Mouse (Mus musculus) liver, postnatal 0 days (tissue): ENCODE measurements around the gene Gm10277. TPM values are rescaled to one million over a fixed set of nuclear protein-coding genes. Genes with fewer than 3 reads are reported as not detected.

Experiments used
- ATAC-seq: fragments of 200-750 bp; cut with Nextera tagmentation; 2 replicates; pipeline ENCODE4 v1.8.0; 2017; ENCODE audit warnings: mild to moderate bottlenecking, moderate library complexity
- DNase-seq: peaks from one replicate; pipeline ENCODE4 v3.0.0-alpha.2; 2016
- H3K27ac ChIP-seq: fragments of 300-500 bp; sonication (generic); 2 replicates; pipeline ENCODE4 v1.5.1; 2014; ENCODE audit warnings: antibody characterized with exemption, moderate library complexity, mild to moderate bottlenecking, low read depth
- H3K27me3 ChIP-seq: fragments of 300-500 bp; sonication (generic); 2 replicates; pipeline ENCODE4 v1.6.1; 2014; ENCODE audit warnings: low read length, control low read depth, mixed read lengths; ENCODE audit not compliant: insufficient read depth
- H3K36me3 ChIP-seq: fragments of 300-500 bp; sonication (generic); replicated peaks from 2 replicates; pipeline ENCODE4 v1.6.1; 2014; ENCODE audit warnings: mild to moderate bottlenecking, control low read depth, low read length, moderate library complexity, mixed read lengths; ENCODE audit not compliant: insufficient read depth
- H3K4me1 ChIP-seq: fragments of 300-500 bp; sonication (generic); 2 replicates; pipeline ENCODE4 v1.6.1; 2014; ENCODE audit warnings: antibody characterized with exemption, mild to moderate bottlenecking, control low read depth; ENCODE audit not compliant: insufficient read depth
- H3K4me2 ChIP-seq: fragments of 300-500 bp; sonication (generic); 2 replicates; pipeline ENCODE4 v1.6.1; 2014; ENCODE audit warnings: low read depth, mild to moderate bottlenecking, low read length, moderate library complexity, mixed read lengths
- H3K4me3 ChIP-seq: fragments of 300-500 bp; sonication (generic); 2 replicates; pipeline ENCODE4 v1.5.1; 2014; ENCODE audit warnings: low read depth, low read length
- H3K9ac ChIP-seq: fragments of 300-500 bp; sonication (generic); replicated peaks from 2 replicates; pipeline ENCODE4 v1.6.1; 2014; ENCODE audit warnings: mild to moderate bottlenecking, moderate library complexity
- H3K9me3 ChIP-seq: fragments of 300-500 bp; sonication (generic); 2 replicates; pipeline ENCODE4 v1.6.1; 2016; ENCODE audit warnings: mild to moderate bottlenecking, control low read depth, low read length, mixed read lengths
- CTCF ChIP-seq: sonication (generic); IDR thresholded peaks from 2 replicates; pipeline ENCODE4 v1.5.1; 2016; ENCODE audit warnings: antibody characterized with exemption, low read depth
- EP300 ChIP-seq: IDR thresholded peaks from 2 replicates; pipeline ENCODE4 v1.6.1; 2016; ENCODE audit warnings: antibody characterized with exemption, low read depth, mild to moderate bottlenecking
- WGBS: fragments of 180-500 bp; shearing (Covaris S2); extraction: QIAGEN DNeasy Blood & Tissue Kit; methylation state at CpG from one replicate; pipeline ENCODE4 v1.1.7; 2014; ENCODE audit not compliant: insufficient replicate concordance; 5-methylcytosine and 5-hydroxymethylcytosine counted together
- polyA plus RNA-seq: library from polyadenylated mRNA; unstranded; fragments of >200 nt; fragmentation: Nextera tagmentation; extraction: Ambion mirVana; gene quantifications from 2 replicates; pipeline ENCODE4 v1.2.1, GENCODE M21; 2015

Gm10277 gene
- polyA plus RNA-seq, 1 experiment from 2014 or later, result 0.31 TPM

GRCm38 (mm10) chr11:77746652-77747051, 40.9 kb downstream of the Gm10277 start:
- Histone ChIP-seq H3K27ac (no peak overlapping the region), H3K4me1 (no peaks in the 10 kb centered on the region; the same call in 1 of the 2 replicates)

GRCm38 (mm10) chr11:77743966-77744365, 43.6 kb downstream of the Gm10277 start:
- no peak overlapping the region for H3K4me2 ChIP-seq
- H3K4me3 ChIP-seq, result no peak overlapping the region
- no peaks in the 10 kb centered on the region for H3K4me1 ChIP-seq
- WGBS, result 34% methylated on average over 6 of the region's 6 CpGs
- H3K36me3 ChIP-seq, result no peaks in the 10 kb centered on the region
- no peak overlapping the region for H3K27ac ChIP-seq
- no peaks in the 10 kb centered on the region for H3K27me3 ChIP-seq
- TF ChIP-seq CTCF (peak; percentile 65), EP300 (no peak)
- H3K9me3 ChIP-seq, result no peaks in the 10 kb centered on the region
- no peak overlapping the region for H3K9ac ChIP-seq
- ATAC-seq (no peak), DNase-seq (peak; percentile 59)

More at GRCm38 (mm10) chr11:77746652-77747051, 40.9 kb downstream of the Gm10277 start:
- WGBS, result 64% methylated on average over 4 of the region's 4 CpGs
- ATAC-seq (no peak), DNase-seq (no peak)
- TF ChIP-seq EP300, result no peak
- no peak for TF ChIP-seq CTCF
- no peaks in the 10 kb centered on the region for H3K27me3 ChIP-seq
- no peaks in the 10 kb centered on the region for H3K36me3 ChIP-seq
- no peak overlapping the region for H3K4me2 ChIP-seq
- H3K9me3 ChIP-seq, result no peaks in the 10 kb centered on the region
- no peak overlapping the region for H3K4me3 ChIP-seq
- H3K9ac ChIP-seq, result no peak overlapping the region

- Histone ChIP-seq H3K27ac (no peak overlapping the region), H3K9ac (no peak overlapping the region), H3K9me3 (no peaks in the 10 kb centered on the region), H3K27me3 (no peaks in the 10 kb centered on the region), H3K36me3 (no peaks in the 10 kb centered on the region), H3K4me3 (no peak overlapping the region), H3K4me2 (no peak overlapping the region), H3K4me1 (no peaks in the 10 kb centered on the region)
- TF ChIP-seq CTCF (no peak), EP300 (no peak)
- 68% methylated on average over 7 of the region's 7 CpGs for WGBS
- DNase-seq, result no peak
- ATAC-seq, result no peak
Observed at GRCm38 (mm10) chr11:77738555-77738954, 49.0 kb downstream of the Gm10277 start.

- Histone ChIP-seq H3K4me1 (no peaks in the 10 kb centered on the region), H3K4me2 (no peak overlapping the region), H3K9ac (no peak overlapping the region), H3K27ac (no peak overlapping the region), H3K4me3 (no peak overlapping the region), H3K36me3 (no peaks in the 10 kb centered on the region), H3K9me3 (no peaks in the 10 kb centered on the region), H3K27me3 (no peaks in the 10 kb centered on the region)
- TF ChIP-seq CTCF, result peak; percentile 97
- no peak for TF ChIP-seq EP300
- WGBS, result 1% methylated on average over 6 of the region's 6 CpGs
- DNase-seq (peak; percentile 86), ATAC-seq (no peak)
Observed at GRCm38 (mm10) chr11:77737289-77737688, 50.3 kb downstream of the Gm10277 start.

Other genes starting within 250 kb of the Gm10277 start
- 4.8 and 5.0 TPM in 2 replicates for gene Taok1, start 179.9 kb downstream of the Gm10277 start, polyA plus RNA-seq
- gene Nufip2, start 101.6 kb downstream of the Gm10277 start, polyA plus RNA-seq, result 2.0 and 2.4 TPM in 2 replicates
- gene Cryba1, start 62.5 kb downstream of the Gm10277 start, polyA plus RNA-seq, result not detected in 2 replicates
- 10.4 and 10.5 TPM in 2 replicates for gene Myo18a, start 24.5 kb downstream of the Gm10277 start, polyA plus RNA-seq
- 48.9 and 53.4 TPM in 2 replicates for gene Pipox, start 106.3 kb upstream of the Gm10277 start, polyA plus RNA-seq
- not detected in 2 replicates for gene Sez6, start 143.1 kb upstream of the Gm10277 start, polyA plus RNA-seq
- 5.0 and 5.1 TPM in 2 replicates for gene Phf12, start 195.0 kb upstream of the Gm10277 start, polyA plus RNA-seq
- 9.2 and 10.6 TPM in 2 replicates for gene Dhrs13, start 244.5 kb upstream of the Gm10277 start, polyA plus RNA-seq